Mouse (Mus musculus) kidney, adult 2 months (tissue): ENCODE results near the gene Lgals4.

Source experiments
- CTCF ChIP-seq: fragments of 200-500 bp; conservative IDR thresholded peaks from 2 replicates; pipeline ENCODE4 v1.5.1; 2011; ENCODE audit warnings: low read depth, mild to moderate bottlenecking, control low read depth, low read length, moderate library complexity, mixed read lengths; ENCODE audit not compliant: insufficient read depth, insufficient read length
- POLR2A ChIP-seq: fragments of 200-500 bp; IDR thresholded peaks from one replicate; pipeline ENCODE4 v1.6.1; 2011; ENCODE audit warnings: low read depth, low read length, control low read depth

DNA sequence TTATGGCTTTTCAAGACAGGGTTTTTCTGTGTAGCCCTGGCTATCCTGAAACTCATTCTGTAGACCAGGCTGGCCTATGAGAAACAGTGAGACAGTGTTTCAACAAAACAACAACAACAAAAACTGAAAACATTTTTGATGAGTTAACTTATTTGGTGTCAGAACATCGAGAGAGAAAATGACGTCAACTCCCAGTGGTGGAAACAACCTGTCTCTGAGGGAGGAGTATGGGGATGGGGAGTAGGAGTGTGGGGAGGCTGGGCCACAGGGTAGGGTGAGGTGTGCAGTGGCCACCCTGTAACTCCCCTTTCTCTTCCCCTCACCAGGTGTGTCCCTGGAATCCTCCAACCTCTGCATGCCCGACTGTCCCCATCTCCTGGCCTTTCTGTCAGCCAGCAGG lies 39.2 kb upstream of the Lgals4 start:
- TF ChIP-seq CTCF (no peak), POLR2A (no peak)
